Mouse (Mus musculus) lung, embryonic 16.5 days (tissue): ENCODE measurements around the gene Crybb1. TPM values are rescaled to one million over a fixed set of nuclear protein-coding genes. Genes with fewer than 3 reads are reported as not detected.

Experiments used
- ATAC-seq: fragments of 200-750 bp; cut with Nextera tagmentation; 2 replicates; pipeline ENCODE4 v1.8.0; 2017; ENCODE audit warnings: low read depth, mild to moderate bottlenecking, moderate library complexity
- H3K27ac ChIP-seq: fragments of 300-500 bp; sonication (generic); 2 replicates; pipeline ENCODE4 v1.5.1; 2014; ENCODE audit warnings: mild to moderate bottlenecking, control low read depth, low read length
- H3K27me3 ChIP-seq: fragments of 300-500 bp; sonication (generic); 2 replicates; pipeline ENCODE4 v1.6.1; 2014; ENCODE audit warnings: low read depth, low read length, mixed read lengths; ENCODE audit not compliant: control insufficient read depth, insufficient read depth
- H3K36me3 ChIP-seq: fragments of 300-500 bp; sonication (generic); 2 replicates; pipeline ENCODE4 v1.6.1; 2014; ENCODE audit warnings: low read length; ENCODE audit not compliant: control insufficient read depth, insufficient read depth
- H3K4me1 ChIP-seq: fragments of 300-500 bp; sonication (generic); replicated peaks from 2 replicates; pipeline ENCODE4 v1.6.1; 2014; ENCODE audit warnings: low read length, mixed read lengths; ENCODE audit not compliant: control insufficient read depth, insufficient read depth
- H3K4me2 ChIP-seq: fragments of 300-500 bp; sonication (generic); 2 replicates; pipeline ENCODE4 v1.6.1; 2014; ENCODE audit warnings: low read depth, low read length, control low read depth
- H3K4me3 ChIP-seq: fragments of 300-500 bp; sonication (generic); 2 replicates; pipeline ENCODE4 v1.5.1; 2014; ENCODE audit warnings: mild to moderate bottlenecking, low read length, control low read depth
- H3K9ac ChIP-seq: fragments of 300-500 bp; sonication (generic); 2 replicates; pipeline ENCODE4 v1.6.1; 2014; ENCODE audit warnings: low read length, control low read depth
- H3K9me3 ChIP-seq: fragments of 300-500 bp; sonication (generic); 2 replicates; pipeline ENCODE4 v1.6.1; 2016; ENCODE audit warnings: low read length; ENCODE audit not compliant: control insufficient read depth
- WGBS: fragments of 180-500 bp; shearing (Covaris S2); extraction: QIAGEN DNeasy Blood & Tissue Kit; methylation state at CpG from one replicate; pipeline ENCODE4 v1.1.7; 2014; 5-methylcytosine and 5-hydroxymethylcytosine counted together
- polyA plus RNA-seq: library from polyadenylated mRNA; unstranded; fragments of >200 nt; fragmentation: Nextera tagmentation; extraction: Ambion mirVana; gene quantifications from 2 replicates; pipeline ENCODE4 v1.2.1, GENCODE M21; 2015

Gene Crybb1
- polyA plus RNA-seq, 1 experiment from 2014 or later, result 3.5 TPM

- Histone ChIP-seq H3K9me3 (no peaks in the 10 kb centered on the region), H3K4me3 (no peak overlapping the region), H3K27ac (no peak overlapping the region), H3K27me3 (peaks cover 13% of the 10 kb centered on the region), H3K4me1 (peaks cover 3% of the 10 kb centered on the region; the same call in 1 of the 2 replicates), H3K9ac (no peak overlapping the region), H3K36me3 (no peaks in the 10 kb centered on the region), H3K4me2 (no peak overlapping the region)
- ATAC-seq, result no peak
- WGBS, result 32% methylated on average over 24 of the region's 24 CpGs
Observed at GRCm38 (mm10) chr5:112270764-112271541, 15.3 kb downstream of the Crybb1 start.

- 44% methylated on average over 2 of the region's 2 CpGs for WGBS
- H3K4me3 ChIP-seq, result no peak overlapping the region
- no peak overlapping the region for H3K27ac ChIP-seq
- no peaks in the 10 kb centered on the region for H3K36me3 ChIP-seq
- H3K9ac ChIP-seq, result no peak overlapping the region
- peaks cover 13% of the 10 kb centered on the region for H3K27me3 ChIP-seq
- no peak overlapping the region for H3K4me2 ChIP-seq
- no peaks in the 10 kb centered on the region for H3K9me3 ChIP-seq
- no peak for ATAC-seq
- H3K4me1 ChIP-seq, result peaks cover 9% of the 10 kb centered on the region
Observed at GRCm38 (mm10) chr5:112272934-112273333, 17.3 kb downstream of the Crybb1 start.

GRCm38 (mm10) chr5:112273746-112274463 is 18.3 kb downstream of the Crybb1 start:
- ATAC-seq, result no peak
- Histone ChIP-seq H3K9ac (no peak overlapping the region), H3K27ac (no peak overlapping the region), H3K4me2 (no peak overlapping the region), H3K4me1 (peaks cover 14% of the 10 kb centered on the region), H3K36me3 (no peaks in the 10 kb centered on the region), H3K4me3 (no peak overlapping the region), H3K27me3 (peaks cover 6% of the 10 kb centered on the region; the same call in 1 of the 2 replicates), H3K9me3 (no peaks in the 10 kb centered on the region)
- WGBS, result 48% methylated on average over 2 of the region's 2 CpGs

GRCm38 (mm10) chr5:112275021-112275804 is 19.6 kb downstream of the Crybb1 start:
- H3K9me3 ChIP-seq, result no peaks in the 10 kb centered on the region
- ATAC-seq, result no peak
- H3K9ac ChIP-seq, result no peak overlapping the region; the same call in 1 of the 2 replicates
- peak overlapping the region; percentile 80 for H3K4me2 ChIP-seq
- no peaks in the 10 kb centered on the region for H3K36me3 ChIP-seq
- H3K27me3 ChIP-seq, result no peaks in the 10 kb centered on the region; the same call in 1 of the 2 replicates
- no peak overlapping the region for H3K27ac ChIP-seq
- 40% methylated on average over 4 of the region's 4 CpGs for WGBS
- H3K4me3 ChIP-seq, result peak overlapping the region; percentile 60; the same call in 1 of the 2 replicates
- peaks cover 14% of the 10 kb centered on the region for H3K4me1 ChIP-seq

- no peaks in the 10 kb centered on the region for H3K9me3 ChIP-seq
- peak within 1 kb of the TSS; percentile 80 for H3K4me2 ChIP-seq
- peaks cover 15% of the 10 kb centered on the region for H3K4me1 ChIP-seq
- peak; percentile 98 for ATAC-seq
- peak within 1 kb of the TSS; percentile 72 for H3K27ac ChIP-seq
- peak within 1 kb of the TSS; percentile 85 for H3K4me3 ChIP-seq
- H3K36me3 ChIP-seq, result no peaks in the 10 kb centered on the region
- under 1% methylated on average over 48 of the region's 62 CpGs for WGBS
- no peaks in the 10 kb centered on the region for H3K27me3 ChIP-seq
- peak within 1 kb of the TSS; percentile 86 for H3K9ac ChIP-seq
Observed at GRCm38 (mm10) chr5:112276267-112276873, 20.8 kb downstream of the Crybb1 start, which contains the start of gene Tpst2. Tpst2 (plus strand) TSS chr5:112276691.

- no peak; the same call in 1 of the 2 replicates for ATAC-seq
- Histone ChIP-seq H3K4me1 (peaks cover 17% of the 10 kb centered on the region), H3K9me3 (no peaks in the 10 kb centered on the region), H3K27ac (peak overlapping the region; percentile 72), H3K4me2 (peak overlapping the region; percentile 73), H3K27me3 (no peaks in the 10 kb centered on the region), H3K4me3 (peak overlapping the region; percentile 85), H3K36me3 (no peaks in the 10 kb centered on the region), H3K9ac (peak overlapping the region; percentile 86)
- 0% methylated on average over 24 of the region's 24 CpGs for WGBS
Observed at GRCm38 (mm10) chr5:112276907-112277348, 21.3 kb downstream of the Crybb1 start.

- Histone ChIP-seq H3K36me3 (no peaks in the 10 kb centered on the region), H3K4me1 (peaks cover 22% of the 10 kb centered on the region), H3K4me2 (peak overlapping the region; percentile 73), H3K9ac (peak overlapping the region; percentile 86; the same call in 1 of the 2 replicates), H3K27me3 (no peaks in the 10 kb centered on the region), H3K9me3 (no peaks in the 10 kb centered on the region), H3K27ac (no peak overlapping the region), H3K4me3 (peak overlapping the region; percentile 85)
- WGBS, result 78% methylated on average over 11 of the region's 11 CpGs
- ATAC-seq, result no peak
Observed at GRCm38 (mm10) chr5:112277906-112278470, 22.4 kb downstream of the Crybb1 start.

- Histone ChIP-seq H3K27ac (peak overlapping the region; percentile 30; the same call in 1 of the 2 replicates), H3K9ac (no peak overlapping the region; the same call in 1 of the 2 replicates)
- WGBS, result 83% methylated on average over 17 of the region's 17 CpGs
Observed at GRCm38 (mm10) chr5:112279181-112280021, 23.8 kb downstream of the Crybb1 start.

More at GRCm38 (mm10) chr5:112279181-112280021, 23.8 kb downstream of the Crybb1 start:
- H3K4me1 ChIP-seq, result peaks cover 25% of the 10 kb centered on the region
- H3K27me3 ChIP-seq, result no peaks in the 10 kb centered on the region
- no peak overlapping the region for H3K4me3 ChIP-seq
- no peaks in the 10 kb centered on the region for H3K36me3 ChIP-seq
- no peak overlapping the region for H3K4me2 ChIP-seq
- ATAC-seq, result no peak
- H3K9me3 ChIP-seq, result no peaks in the 10 kb centered on the region
